Mouse (Mus musculus) right cerebral cortex, postnatal 36 days (tissue): ENCODE data around the gene Cfap44.
"Not testable (repeated sequence)": the region's sequence is repeated elsewhere in the genome, so short reads cannot be mapped to it uniquely, and the experiment has no call there.

ENCODE experiments used
- DNase-seq, 2 experiments: peaks; one replicate each; pipeline ENCODE4 v3.0.0; 2022; ENCODE audit warnings: low spot score in 2 of 2, mixed read lengths in 1 of 2

Gene Cfap44

GRCm38 (mm10) chr16:44430021-44430420 is 35.4 kb downstream of the Cfap44 start:
- DNase-seq = no peak

DNA sequence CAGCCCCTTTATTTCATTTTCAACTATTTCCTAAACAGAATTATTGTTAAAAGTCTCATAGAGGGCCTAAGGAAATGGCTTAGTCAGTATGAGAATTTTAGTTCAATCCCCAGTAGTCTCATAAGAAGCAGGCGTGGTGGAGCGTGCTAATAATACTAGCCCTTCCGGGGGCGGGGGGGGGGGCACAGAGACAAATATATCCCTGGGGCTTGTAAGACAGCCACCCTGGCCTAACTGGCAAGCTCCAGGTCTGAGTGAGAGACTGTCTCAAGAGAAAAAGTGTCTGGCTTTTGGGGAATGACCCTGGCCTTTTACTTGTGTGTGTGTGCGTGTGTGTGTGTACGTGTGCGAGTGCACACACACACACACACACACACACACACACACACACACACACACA is 40.3 kb downstream of the Cfap44 start:
- DNase-seq = no peak

DNA sequence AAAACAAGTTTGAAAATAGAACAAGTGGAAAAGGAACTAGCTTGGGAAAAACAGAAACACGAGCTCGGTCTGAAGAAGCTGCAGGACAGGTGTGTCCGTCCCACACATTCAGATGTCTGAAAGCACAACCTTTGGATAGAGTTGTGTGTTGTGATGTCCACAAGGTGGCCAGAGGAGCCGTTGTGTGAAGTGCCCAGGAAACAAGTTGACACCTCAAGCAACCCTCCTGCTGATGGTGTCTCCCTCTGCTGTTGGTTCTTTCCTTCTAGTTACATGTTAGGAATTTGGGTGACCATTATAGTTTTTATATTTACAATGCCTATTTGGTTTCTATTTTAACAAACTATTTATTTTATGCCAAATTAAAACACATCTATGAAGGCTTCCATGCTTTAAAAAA is 40.9 kb downstream of the Cfap44 start:
- DNase-seq = no peak

GRCm38 (mm10) chr16:44441913-44442312 is 47.3 kb downstream of the Cfap44 start:
- not testable (repeated sequence) for DNase-seq

DNA sequence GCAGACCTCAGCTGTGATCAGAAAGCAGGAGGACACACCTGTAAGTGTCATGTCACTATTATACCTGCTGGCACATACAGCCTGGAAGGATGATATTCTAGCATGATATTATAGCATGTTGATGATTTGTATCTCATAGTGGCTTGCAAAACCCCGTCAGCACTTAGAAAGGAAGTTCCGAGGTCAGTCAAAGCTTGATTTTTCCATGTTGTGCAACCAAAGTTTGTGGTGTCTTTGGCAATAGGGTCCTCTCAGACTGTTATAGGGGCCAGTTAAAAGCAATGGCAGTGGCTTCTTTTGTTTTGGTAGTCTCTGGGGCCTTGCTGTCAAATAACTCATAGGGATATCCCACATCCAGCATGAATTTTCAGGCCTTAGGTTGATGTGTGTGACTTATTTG is 63.3 kb downstream of the Cfap44 start:
- no peak for DNase-seq

DNA sequence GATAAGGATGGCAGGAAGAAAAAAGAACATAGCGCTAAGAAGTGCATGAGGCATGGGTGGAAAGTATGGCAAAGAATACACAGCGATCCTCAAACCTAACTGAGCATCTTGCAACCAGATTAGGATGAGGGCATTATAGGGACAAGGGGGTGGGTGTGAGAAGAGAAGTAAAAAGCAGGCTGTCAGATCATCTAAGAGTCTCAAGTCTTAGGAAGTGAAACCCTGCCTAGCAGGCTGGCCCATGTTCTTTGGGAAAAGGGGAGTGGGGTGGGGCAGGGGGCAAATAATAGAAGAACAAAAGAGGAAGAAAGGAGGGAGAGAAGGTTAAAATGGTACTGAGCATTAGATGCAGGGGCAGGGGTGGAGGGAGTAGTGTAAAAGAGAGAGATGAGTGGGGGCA is 64.2 kb downstream of the Cfap44 start:
- no peak for DNase-seq

- DNase-seq = no peak
Observed at GRCm38 (mm10) chr16:44460922-44461321, 66.3 kb downstream of the Cfap44 start.

GRCm38 (mm10) chr16:44475281-44475680 is 80.7 kb downstream of the Cfap44 start:
- DNase-seq = no peak

DNA sequence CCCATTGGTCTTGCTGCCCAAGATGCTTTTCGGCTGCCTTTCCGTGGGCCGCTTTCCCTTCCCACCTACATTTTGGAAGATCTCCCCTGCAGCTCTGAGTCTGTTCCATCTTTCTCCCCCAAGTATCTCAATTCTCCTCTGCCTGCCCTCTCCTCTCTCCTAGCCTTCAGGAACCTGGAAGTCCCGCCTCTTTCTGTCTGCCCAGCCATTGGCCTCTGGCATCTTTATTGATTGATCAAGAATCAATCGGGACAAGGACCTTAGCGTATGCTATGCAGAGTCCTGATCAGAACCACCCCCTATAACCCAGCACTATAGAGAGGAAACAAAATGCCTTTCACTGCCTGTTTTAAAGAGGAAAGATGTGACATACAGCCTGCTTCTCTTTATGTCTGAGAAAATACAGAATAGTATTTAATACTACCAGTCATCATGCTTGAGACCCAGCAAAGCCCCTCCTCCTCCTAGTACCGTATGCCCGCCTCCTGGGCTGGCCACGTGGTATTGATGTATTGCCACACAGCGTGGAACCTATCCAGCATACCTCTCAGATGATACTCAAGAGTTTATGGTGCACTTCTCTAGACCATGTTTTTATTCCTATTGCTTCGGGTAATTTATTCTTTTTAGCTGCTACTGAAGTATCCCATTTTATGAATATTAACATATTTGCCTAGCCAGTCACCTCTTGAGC is 81.2 kb downstream of the Cfap44 start:
- DNase-seq = no peak

DNA sequence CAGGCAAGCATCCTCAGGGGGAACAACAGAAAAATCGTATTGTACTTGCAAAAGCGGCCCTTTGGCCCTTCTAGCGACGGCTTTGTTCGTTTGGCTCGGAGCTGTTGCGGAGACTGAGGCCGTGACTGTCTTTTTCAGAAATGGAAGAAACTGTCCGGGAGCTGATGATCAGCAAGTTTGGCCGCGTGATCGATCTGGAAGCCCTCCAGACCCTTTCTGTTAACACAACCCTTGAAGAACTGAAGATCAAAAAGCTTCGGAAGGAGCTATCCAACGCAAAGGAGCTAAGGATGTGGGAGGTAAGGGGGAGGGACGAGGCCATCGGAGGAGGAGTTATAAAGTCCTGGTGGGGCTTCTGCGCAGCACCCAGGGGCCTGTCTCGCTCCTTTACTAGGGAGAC is 84.2 kb downstream of the Cfap44 start:
- DNase-seq = no peak

GRCm38 (mm10) chr16:44479852-44480251 is 85.3 kb downstream of the Cfap44 start:
- DNase-seq = no peak

- DNase-seq = no peak
Observed at GRCm38 (mm10) chr16:44480616-44481015, 86.0 kb downstream of the Cfap44 start.

DNA sequence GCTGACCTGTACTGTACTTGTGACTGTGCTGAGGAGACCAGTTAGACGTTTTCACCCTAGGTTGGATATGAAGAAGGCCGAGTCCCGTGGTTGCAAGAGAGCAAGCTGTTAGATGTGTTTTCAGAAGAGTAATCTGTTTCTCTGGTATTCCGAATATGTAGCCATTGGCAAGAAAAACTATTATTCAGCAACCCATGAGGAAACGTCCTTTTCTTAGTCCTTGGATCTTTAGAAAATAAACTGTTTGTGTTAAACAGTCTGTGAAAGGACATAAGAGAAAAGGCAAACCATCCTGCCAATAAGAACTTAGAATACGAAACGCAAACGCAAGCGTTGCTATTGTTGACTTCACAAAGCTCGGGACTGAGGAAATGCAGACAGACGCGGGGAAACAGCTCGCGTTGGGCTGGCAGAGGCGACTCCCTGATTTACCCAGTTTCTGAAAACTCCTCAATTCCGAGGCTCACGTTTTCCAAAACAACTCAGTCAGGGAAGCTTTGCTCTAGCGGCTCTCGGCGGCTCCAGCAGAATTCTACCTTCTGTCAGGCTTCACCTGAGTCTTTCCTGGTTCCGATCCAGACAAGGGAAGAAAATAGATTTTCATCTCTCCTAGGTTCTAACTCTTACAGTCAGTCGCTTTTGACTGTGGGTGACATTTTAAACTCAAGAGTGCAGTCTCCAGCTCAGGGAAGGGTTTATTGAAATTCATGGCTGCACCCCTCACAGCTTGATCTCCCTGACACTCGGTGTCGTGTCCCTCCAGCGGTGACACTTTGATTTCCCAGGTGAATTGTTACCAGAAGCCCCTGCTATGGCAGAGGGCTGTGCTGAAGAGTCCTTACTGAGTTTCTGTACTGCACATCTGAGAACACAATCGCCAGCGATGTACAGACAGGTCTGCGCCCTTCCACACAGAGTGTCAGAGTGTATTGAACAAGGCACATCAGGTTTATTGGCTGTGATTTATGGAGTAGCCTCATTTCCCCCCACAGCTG is 87.3 kb downstream of the Cfap44 start:
- DNase-seq = no peak

DNA sequence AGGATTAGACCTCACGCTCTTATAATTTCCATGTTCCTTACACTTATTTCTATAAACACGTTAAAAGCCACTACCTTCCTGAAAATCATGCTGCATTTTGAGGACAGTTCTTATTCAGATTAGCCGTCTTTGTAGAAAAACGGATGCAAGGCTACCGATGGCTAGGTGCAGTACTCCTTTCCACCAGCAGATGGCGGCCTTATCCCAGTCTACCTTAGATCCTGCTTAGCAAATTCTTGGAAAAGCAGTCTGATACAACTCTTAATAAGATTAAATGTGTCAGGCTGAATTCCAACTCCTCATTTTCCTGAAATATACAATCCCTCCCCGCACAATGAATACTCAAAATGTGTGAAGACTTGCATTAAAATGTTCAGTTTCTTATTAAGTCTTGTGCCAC is 89.5 kb downstream of the Cfap44 start:
- DNase-seq = peak; percentile 59 to 68

DNA sequence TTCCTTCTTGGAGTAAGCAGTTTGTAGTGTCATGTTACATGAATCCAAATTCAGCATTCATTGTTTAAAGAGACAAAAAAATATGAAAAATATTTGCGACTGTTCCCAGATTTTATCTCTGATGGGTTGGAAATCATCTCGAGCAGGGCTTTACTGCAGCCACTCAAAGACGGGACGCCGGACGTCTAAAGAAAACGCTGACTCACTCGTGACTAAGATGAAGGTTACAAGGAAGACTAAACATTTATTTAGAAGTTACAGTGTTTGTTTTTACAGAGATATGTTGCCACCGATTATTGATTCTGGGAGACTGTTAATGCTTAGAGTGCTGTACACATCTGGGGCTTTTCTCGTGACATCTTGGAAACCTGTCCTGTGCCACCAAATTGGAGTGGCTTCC is 90.2 kb downstream of the Cfap44 start:
- DNase-seq = no peak

- DNase-seq = no peak
Observed at GRCm38 (mm10) chr16:44485691-44486090, 91.1 kb downstream of the Cfap44 start.

- DNase-seq = no peak
Observed at GRCm38 (mm10) chr16:44486612-44487011, 92.0 kb downstream of the Cfap44 start.

DNA sequence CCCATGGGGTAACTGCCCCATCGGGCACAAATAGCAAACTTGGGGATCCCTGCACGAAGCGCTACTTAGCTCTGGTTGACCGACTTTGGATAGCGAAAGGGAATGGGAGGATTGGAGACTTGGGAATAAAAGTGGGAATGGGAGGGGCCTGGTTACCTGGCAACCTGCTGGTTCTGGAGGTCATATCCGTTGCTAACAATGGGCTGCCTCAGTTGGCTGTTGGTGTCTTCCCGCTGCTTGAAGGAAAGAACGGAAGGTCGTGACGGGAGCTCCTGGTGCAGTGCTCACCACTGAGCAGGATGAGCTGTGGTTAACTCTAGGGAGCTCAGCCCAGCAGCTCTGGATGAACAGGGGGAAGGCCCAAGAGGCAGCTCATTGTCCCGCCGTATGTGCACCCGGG is 92.6 kb downstream of the Cfap44 start:
- no peak for DNase-seq

DNA sequence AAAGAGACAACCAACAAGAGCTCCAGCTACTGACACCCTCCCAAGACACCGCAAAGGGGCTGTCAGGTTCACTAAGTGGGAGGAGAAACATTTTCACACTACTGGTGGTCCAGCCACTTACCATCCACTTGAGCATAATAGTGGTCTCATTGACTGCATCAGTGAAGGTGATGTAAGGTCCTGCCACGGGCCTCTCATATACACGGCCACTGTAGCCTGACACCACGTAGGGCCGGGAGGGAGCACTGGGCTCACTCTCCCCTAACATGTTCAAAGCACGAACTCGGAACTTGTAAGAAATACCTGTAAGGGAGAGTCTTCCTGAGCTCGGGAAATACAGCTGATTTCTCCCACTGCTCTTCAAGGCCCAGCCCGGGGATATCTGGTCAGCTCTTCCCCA is 96.5 kb downstream of the Cfap44 start:
- no peak for DNase-seq

GRCm38 (mm10) chr16:44492151-44492550 is 97.6 kb downstream of the Cfap44 start:
- DNase-seq = no peak

GRCm38 (mm10) chr16:44492706-44493105 is 98.1 kb downstream of the Cfap44 start:
- DNase-seq = no peak

GRCm38 (mm10) chr16:44493868-44494267 is 99.3 kb downstream of the Cfap44 start:
- DNase-seq = no peak
